Mouse (Mus musculus): ENCODE results near the gene Plin3. TPM values are rescaled to one million over a fixed set of nuclear protein-coding genes. Genes with fewer than 3 reads are reported as not detected.

The Plin3 gene
- polyA plus RNA-seq, 1 experiment from 2014 or later: 95.1 TPM

DNA sequence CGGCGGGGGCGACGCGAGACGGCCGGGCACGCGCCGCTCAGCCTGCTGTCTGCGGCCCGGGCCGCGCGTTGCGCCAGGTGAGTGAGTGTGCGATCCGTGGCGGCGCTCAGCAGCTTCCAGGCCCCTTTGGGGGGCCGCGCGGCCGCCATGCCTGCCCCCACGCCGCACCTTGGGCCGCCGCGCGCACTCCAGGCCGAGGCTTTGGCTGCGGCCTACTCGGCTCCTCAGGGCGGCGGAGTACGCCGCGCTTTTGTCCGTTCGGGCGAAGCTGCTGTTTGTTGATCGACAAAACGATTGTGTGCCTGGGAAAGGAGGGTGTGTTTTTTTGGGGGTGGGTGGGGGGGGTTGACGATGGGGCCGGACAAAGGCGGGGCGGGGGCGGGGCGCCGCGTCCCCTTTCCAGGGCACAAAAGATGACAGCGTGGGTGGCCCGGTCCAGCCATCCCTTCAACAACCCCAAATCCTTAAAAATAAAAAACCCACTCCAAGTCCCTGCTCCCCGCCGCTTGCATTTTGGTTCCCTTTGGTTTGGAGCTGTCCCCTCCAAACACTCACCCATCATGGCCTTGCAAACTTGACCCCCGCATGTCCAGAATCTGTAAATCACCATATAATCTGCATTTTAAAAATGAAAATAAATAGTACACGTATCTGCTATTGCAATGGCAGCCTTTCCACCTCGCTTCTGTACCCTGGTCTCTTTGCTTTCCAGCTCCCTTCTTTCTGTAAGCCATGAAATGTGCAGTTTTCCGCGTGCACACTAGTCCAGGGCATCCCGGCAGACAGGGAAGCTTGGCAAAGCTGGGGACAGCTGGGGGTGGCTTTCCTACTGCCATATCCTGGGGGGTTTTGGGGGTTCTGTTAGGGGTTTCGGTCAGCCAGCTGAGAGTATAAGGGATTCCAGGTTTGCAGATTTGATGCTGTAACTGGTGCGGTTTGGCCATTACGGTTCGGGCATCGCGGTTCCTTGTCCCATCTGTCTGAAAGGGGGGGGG is 33.8 kb upstream of the Plin3 start:
- peaks cover 16% of the 10 kb centered on the region for H3K4me1 ChIP-seq (replicated peaks; ENCODE audit: control insufficient read depth, insufficient read depth, low read length)
- H3K4me3 ChIP-seq (ENCODE audit: low read depth, low read length): peak overlapping the region; percentile 85
- H3K9me3 ChIP-seq (ENCODE audit: control insufficient read depth, low read length): no peaks in the 10 kb centered on the region
- H3K4me2 ChIP-seq (ENCODE audit: low read length): peak overlapping the region; percentile 64
- 2% methylated on average over 54 of the region's 67 CpGs for WGBS
- H3K9ac ChIP-seq (ENCODE audit: low read length): peak overlapping the region; percentile 89
- H3K27me3 ChIP-seq (replicated peaks; ENCODE audit: control insufficient read depth, insufficient read depth, low read length): no peaks in the 10 kb centered on the region
- H3K27ac ChIP-seq (ENCODE audit: low read depth): peak overlapping the region; percentile 94
- DNase-seq (ENCODE audit: low spot score) (peak; percentile 70), ATAC-seq (replicated peaks; ENCODE audit: low FRiP score, low TSS enrichment, low read depth) (peak; percentile 61)
- H3K36me3 ChIP-seq (ENCODE audit: control insufficient read depth, insufficient read depth, low read length): peaks cover 17% of the 10 kb centered on the region

DNA sequence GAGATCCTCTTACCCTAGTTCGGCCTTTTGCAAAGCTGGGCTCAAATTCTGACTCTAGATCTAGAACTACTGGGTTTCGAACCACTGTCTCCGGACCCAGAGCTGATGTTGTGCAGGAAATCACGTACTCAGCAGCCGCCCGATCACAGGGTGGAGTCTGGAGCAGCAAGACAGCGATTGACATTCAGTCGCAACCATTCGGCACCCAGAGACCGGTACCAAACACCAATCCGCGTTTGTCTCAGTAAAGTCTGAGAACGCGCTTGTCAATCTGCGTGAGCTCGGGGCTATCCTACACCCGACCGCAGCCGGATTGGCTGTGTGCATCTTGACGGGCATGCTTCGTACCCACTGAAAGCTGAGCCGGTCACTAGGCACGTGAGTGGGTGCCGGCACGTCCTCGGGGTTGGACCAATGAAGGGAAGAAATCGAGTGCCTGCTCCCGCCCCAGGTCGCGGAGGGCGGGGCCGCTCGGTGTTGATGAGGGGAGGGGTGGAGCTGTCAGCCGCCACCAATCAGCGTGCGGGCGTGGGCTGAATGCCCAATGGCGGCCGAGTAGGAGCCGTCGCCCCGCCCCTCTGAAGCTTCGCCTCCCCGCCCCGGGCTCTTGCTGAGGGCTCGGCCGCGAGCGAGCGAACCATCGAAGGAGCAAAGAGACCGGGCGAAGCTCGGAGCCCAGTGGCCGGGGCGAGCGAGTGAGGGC is 32.9 kb upstream of the Plin3 start, which contains the start of gene Kdm4b:
TSS of gene Kdm4b (plus strand) at position 613 of the 703 bp plus-strand sequence.
- under 1% methylated on average over 57 of the region's 57 CpGs for WGBS
- DNase-seq (ENCODE audit: low spot score): peak; percentile 97
- Histone ChIP-seq H3K4me1 (replicated peaks; ENCODE audit: control insufficient read depth, insufficient read depth, low read length) (peaks cover 16% of the 10 kb centered on the region), H3K9me3 (ENCODE audit: control insufficient read depth, low read length) (no peaks in the 10 kb centered on the region), H3K27me3 (replicated peaks; ENCODE audit: control insufficient read depth, insufficient read depth, low read length) (no peaks in the 10 kb centered on the region), H3K9ac (ENCODE audit: low read length) (peak within 1 kb of the TSS; percentile 89), H3K4me3 (ENCODE audit: low read depth, low read length) (peak within 1 kb of the TSS; percentile 85), H3K4me2 (ENCODE audit: low read length) (peak within 1 kb of the TSS; percentile 64), H3K36me3 (ENCODE audit: control insufficient read depth, insufficient read depth, low read length) (peaks cover 25% of the 10 kb centered on the region), H3K27ac (ENCODE audit: low read depth) (peak within 1 kb of the TSS; percentile 94)
- peak; percentile 99 for ATAC-seq (replicated peaks; ENCODE audit: low FRiP score, low TSS enrichment, low read depth)

DNA sequence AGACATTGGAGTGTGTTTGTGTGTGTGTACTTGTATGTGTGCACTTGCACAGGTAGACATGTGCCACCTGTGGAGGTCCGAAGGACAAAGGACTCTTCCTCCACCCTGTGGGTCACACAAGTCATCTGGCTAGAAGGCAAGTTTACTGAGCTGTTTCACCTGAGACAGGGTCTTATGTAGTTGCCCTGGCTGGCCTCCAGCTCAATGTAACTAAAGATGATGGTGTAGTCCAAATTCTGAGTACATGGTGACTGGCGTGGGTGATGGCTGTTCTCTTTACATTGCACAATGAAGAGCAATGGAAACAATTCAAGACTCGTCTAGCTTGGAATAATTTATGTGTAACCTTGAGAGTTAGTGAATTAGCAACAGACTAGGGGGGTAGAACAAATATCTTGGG is 31.7 kb upstream of the Plin3 start:
- 64% methylated on average over 3 of the region's 3 CpGs for WGBS
- H3K4me2 ChIP-seq (ENCODE audit: low read length): no peak overlapping the region
- H3K27me3 ChIP-seq (replicated peaks; ENCODE audit: control insufficient read depth, insufficient read depth, low read length): no peaks in the 10 kb centered on the region
- H3K4me1 ChIP-seq (replicated peaks; ENCODE audit: control insufficient read depth, insufficient read depth, low read length): peaks cover 16% of the 10 kb centered on the region
- peaks cover 37% of the 10 kb centered on the region for H3K36me3 ChIP-seq (ENCODE audit: control insufficient read depth, insufficient read depth, low read length)
- H3K9ac ChIP-seq (ENCODE audit: low read length): no peak overlapping the region
- DNase-seq (ENCODE audit: low spot score) (no peak), ATAC-seq (replicated peaks; ENCODE audit: low FRiP score, low TSS enrichment, low read depth) (no peak)
- H3K27ac ChIP-seq (ENCODE audit: low read depth): no peak overlapping the region
- H3K9me3 ChIP-seq (ENCODE audit: control insufficient read depth, low read length): no peaks in the 10 kb centered on the region
- no peak overlapping the region for H3K4me3 ChIP-seq (ENCODE audit: low read depth, low read length)

DNA sequence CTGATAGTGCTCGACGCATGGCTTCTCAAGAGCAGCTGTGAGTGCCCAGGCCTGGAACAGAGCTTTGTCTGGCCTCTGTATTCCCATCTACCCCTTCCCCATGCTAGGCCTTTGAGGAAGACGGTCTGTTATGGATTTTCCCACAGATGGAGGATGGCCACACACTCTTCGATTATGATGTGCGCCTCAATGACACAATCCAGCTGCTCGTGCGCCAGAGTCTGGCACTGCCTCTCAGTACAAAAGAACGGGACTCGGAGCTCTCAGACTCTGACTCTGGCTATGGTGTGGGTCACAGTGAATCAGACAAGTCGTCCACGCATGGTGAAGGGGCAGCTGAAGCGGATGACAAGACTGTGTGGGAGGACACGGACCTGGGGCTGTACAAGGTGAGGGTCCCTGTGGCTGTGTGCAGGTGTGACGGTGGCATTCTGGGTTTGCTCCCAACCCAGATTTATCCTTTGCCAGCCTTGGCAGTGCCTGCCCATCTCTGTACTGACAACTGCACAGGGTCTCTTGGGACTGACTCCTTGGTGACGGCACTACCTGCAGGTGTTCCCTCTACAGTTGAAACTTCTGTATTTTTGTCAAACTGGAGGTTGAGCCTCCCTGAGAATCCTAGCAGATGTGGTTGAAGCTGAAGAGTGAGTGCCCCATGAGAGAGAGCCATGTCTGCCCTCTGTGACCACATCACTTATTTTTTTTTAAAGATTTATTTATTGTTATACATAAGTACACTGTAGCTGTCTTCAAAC is 16.7 kb upstream of the Plin3 start:
- Histone ChIP-seq H3K9me3 (ENCODE audit: control insufficient read depth, low read length) (no peaks in the 10 kb centered on the region), H3K9ac (ENCODE audit: low read length) (no peak overlapping the region), H3K27me3 (replicated peaks; ENCODE audit: control insufficient read depth, insufficient read depth, low read length) (no peaks in the 10 kb centered on the region), H3K4me3 (ENCODE audit: low read depth, low read length) (no peak overlapping the region), H3K4me1 (replicated peaks; ENCODE audit: control insufficient read depth, insufficient read depth, low read length) (peaks cover 40% of the 10 kb centered on the region), H3K36me3 (ENCODE audit: control insufficient read depth, insufficient read depth, low read length) (peaks cover 89% of the 10 kb centered on the region), H3K27ac (ENCODE audit: low read depth) (no peak overlapping the region), H3K4me2 (ENCODE audit: low read length) (no peak overlapping the region)
- no peak for ATAC-seq (replicated peaks; ENCODE audit: low FRiP score, low TSS enrichment, low read depth)
- DNase-seq (ENCODE audit: low spot score): no peak
- 79% methylated on average over 15 of the region's 15 CpGs for WGBS

DNA sequence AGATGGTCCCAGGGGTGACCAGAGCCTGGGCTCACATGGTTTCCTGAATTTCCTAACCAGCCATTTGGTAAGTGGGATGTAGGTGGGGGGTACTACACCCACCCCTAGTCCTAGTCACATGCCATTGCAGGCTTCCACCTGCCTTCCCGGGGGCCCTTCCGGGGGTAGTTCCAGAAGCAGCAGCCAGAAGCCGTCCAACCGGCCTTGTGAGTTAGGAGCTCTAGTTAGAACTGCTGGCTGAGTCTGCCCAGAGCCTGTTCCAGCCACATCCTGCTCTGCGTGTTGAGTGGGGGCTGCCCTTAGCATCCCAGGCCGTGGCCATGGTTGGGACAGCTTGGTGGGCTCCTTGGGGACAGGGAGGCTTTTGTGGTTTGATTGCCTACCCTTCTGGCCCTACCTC is 15.4 kb upstream of the Plin3 start:
- Histone ChIP-seq H3K27me3 (replicated peaks; ENCODE audit: control insufficient read depth, insufficient read depth, low read length) (no peaks in the 10 kb centered on the region), H3K27ac (ENCODE audit: low read depth) (peak overlapping the region; percentile 33; the same call in 1 of the 2 replicates), H3K9ac (ENCODE audit: low read length) (no peak overlapping the region), H3K36me3 (ENCODE audit: control insufficient read depth, insufficient read depth, low read length) (peaks cover 76% of the 10 kb centered on the region), H3K4me3 (ENCODE audit: low read depth, low read length) (0 out of 2 replicates have a peak overlapping the region, but pooled peaks have one; percentile 6), H3K9me3 (ENCODE audit: control insufficient read depth, low read length) (no peaks in the 10 kb centered on the region), H3K4me2 (ENCODE audit: low read length) (peak overlapping the region; percentile 99; the same call in 1 of the 2 replicates), H3K4me1 (replicated peaks; ENCODE audit: control insufficient read depth, insufficient read depth, low read length) (peaks cover 40% of the 10 kb centered on the region)
- WGBS: 58% methylated on average over 6 of the region's 6 CpGs
- peak; percentile 65 for DNase-seq (ENCODE audit: low spot score)
- 0 out of 2 replicates have a peak, but pooled peaks have one; percentile 4 for ATAC-seq (replicated peaks; ENCODE audit: low FRiP score, low TSS enrichment, low read depth)

DNA sequence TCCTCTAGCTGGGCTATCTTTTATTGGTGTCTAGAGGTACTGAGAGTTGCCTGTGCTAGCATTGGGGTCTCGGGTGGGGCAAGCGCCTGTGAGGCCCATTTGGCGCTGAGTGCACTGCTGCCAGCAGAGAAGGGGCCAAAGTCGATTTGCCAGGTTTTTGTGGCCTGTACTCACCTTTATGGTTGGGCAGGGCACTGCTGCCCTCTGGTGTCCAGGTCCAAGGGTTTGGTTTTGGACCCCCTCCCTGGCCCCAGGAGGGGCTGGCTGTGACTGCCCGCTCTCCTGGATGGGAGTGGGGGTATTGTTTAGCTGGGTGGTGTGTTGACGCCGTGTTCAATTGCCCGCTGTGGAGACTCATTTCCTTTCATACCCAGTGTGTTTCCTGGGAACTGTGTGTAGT is 13.2 kb upstream of the Plin3 start:
- Histone ChIP-seq H3K27me3 (replicated peaks; ENCODE audit: control insufficient read depth, insufficient read depth, low read length) (no peaks in the 10 kb centered on the region), H3K4me2 (ENCODE audit: low read length) (peak overlapping the region; percentile 99), H3K9ac (ENCODE audit: low read length) (no peak overlapping the region), H3K27ac (ENCODE audit: low read depth) (no peak overlapping the region; the same call in 1 of the 2 replicates), H3K4me1 (replicated peaks; ENCODE audit: control insufficient read depth, insufficient read depth, low read length) (peaks cover 46% of the 10 kb centered on the region), H3K9me3 (ENCODE audit: control insufficient read depth, low read length) (no peaks in the 10 kb centered on the region), H3K36me3 (ENCODE audit: control insufficient read depth, insufficient read depth, low read length) (peaks cover 54% of the 10 kb centered on the region), H3K4me3 (ENCODE audit: low read depth, low read length) (peak overlapping the region; percentile 86)
- DNase-seq (ENCODE audit: low spot score): no peak
- 62% methylated on average over 8 of the region's 8 CpGs for WGBS
- ATAC-seq (replicated peaks; ENCODE audit: low FRiP score, low TSS enrichment, low read depth): no peak

DNA sequence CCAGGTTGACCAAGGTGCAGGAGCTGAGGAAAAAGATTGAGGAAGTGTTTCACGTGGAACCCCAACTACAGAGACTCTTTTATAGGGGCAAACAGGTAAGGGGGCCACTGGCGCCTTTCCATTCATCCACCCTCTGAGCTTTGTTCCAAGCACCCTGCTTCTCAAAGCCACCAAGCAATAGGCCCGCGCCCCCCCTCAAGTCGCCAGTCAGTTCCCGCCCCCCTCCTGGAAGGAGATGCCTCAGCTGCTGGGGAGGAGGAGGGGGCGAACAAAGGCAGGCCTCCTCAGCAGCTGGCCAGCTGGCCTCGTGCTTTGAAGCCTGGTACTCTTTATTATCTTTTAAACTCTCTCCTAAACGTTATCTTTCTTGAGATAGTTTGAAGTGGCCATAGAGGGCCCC is 12.5 kb upstream of the Plin3 start:
- no peaks in the 10 kb centered on the region for H3K9me3 ChIP-seq (ENCODE audit: control insufficient read depth, low read length)
- peaks cover 47% of the 10 kb centered on the region for H3K36me3 ChIP-seq (ENCODE audit: control insufficient read depth, insufficient read depth, low read length)
- peak overlapping the region; percentile 99 for H3K4me2 ChIP-seq (ENCODE audit: low read length)
- H3K9ac ChIP-seq (ENCODE audit: low read length): peak overlapping the region; percentile 83
- no peaks in the 10 kb centered on the region for H3K27me3 ChIP-seq (replicated peaks; ENCODE audit: control insufficient read depth, insufficient read depth, low read length)
- DNase-seq (ENCODE audit: low spot score) (no peak), ATAC-seq (replicated peaks; ENCODE audit: low FRiP score, low TSS enrichment, low read depth) (no peak)
- H3K4me3 ChIP-seq (ENCODE audit: low read depth, low read length): peak overlapping the region; percentile 86
- H3K4me1 ChIP-seq (replicated peaks; ENCODE audit: control insufficient read depth, insufficient read depth, low read length): peaks cover 46% of the 10 kb centered on the region
- H3K27ac ChIP-seq (ENCODE audit: low read depth): peak overlapping the region; percentile 34; the same call in 1 of the 2 replicates
- 20% methylated on average over 9 of the region's 9 CpGs for WGBS

DNA sequence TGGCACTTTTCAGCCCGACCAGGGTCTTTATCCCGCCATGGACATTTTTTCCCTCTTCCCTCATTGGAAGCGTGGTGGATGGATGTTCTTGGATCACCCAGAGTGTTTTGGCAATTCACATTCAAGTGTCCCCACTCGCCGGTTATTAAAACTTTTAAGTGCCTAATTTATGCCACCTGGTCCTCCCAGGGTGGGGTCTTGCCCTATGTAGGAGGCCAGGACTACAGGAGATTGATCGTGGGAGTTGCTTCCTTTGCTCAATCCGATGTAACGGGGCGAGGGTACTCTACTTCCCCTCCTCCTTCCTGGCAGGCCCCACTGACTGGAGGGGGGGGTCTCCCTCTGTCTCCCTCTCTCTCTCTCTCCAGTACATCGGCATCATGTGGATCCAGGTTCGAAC is 12.0 kb upstream of the Plin3 start:
- no peak for ATAC-seq (replicated peaks; ENCODE audit: low FRiP score, low TSS enrichment, low read depth)
- Histone ChIP-seq H3K36me3 (ENCODE audit: control insufficient read depth, insufficient read depth, low read length) (peaks cover 43% of the 10 kb centered on the region), H3K27ac (ENCODE audit: low read depth) (peak overlapping the region; percentile 93; the same call in 1 of the 2 replicates), H3K9me3 (ENCODE audit: control insufficient read depth, low read length) (no peaks in the 10 kb centered on the region), H3K27me3 (replicated peaks; ENCODE audit: control insufficient read depth, insufficient read depth, low read length) (no peaks in the 10 kb centered on the region), H3K9ac (ENCODE audit: low read length) (peak overlapping the region; percentile 83), H3K4me1 (replicated peaks; ENCODE audit: control insufficient read depth, insufficient read depth, low read length) (peaks cover 46% of the 10 kb centered on the region), H3K4me2 (ENCODE audit: low read length) (peak overlapping the region; percentile 99), H3K4me3 (ENCODE audit: low read depth, low read length) (peak overlapping the region; percentile 86)
- DNase-seq (ENCODE audit: low spot score): peak; percentile 65
- WGBS: 6% methylated on average over 11 of the region's 11 CpGs
